Mouse (Mus musculus): ENCODE results near the gene Olfr1102. TPM values are rescaled to one million over a fixed set of nuclear protein-coding genes. Genes with fewer than 3 reads are reported as not detected.

The Olfr1102 gene
- not detected in 2 replicates for polyA plus RNA-seq (2015; fragmentation: Nextera tagmentation; extraction: Ambion mirVana)

- Histone ChIP-seq H3K4me2 (no peak within 1 kb of the TSS), H3K4me1 (no peaks in the 10 kb centered on the region), H3K4me3 (no peak within 1 kb of the TSS), H3K9me3 (no peaks in the 10 kb centered on the region), H3K27me3 (replicated peaks) (no peaks in the 10 kb centered on the region), H3K36me3 (replicated peaks) (no peaks in the 10 kb centered on the region), H3K9ac (no peak within 1 kb of the TSS), H3K27ac (no peak within 1 kb of the TSS)
- ATAC-seq (replicated peaks), result no peak
Measured at GRCm38 (mm10) chr2:86998098-86998497, at the start of gene Olfr1102. Olfr1102 (plus strand) TSS chr2:86998398.

- Histone ChIP-seq H3K4me1 (no peaks in the 10 kb centered on the region), H3K9me3 (no peaks in the 10 kb centered on the region), H3K4me3 (no peak within 1 kb of the TSS), H3K4me2 (no peak within 1 kb of the TSS), H3K9ac (no peak within 1 kb of the TSS), H3K27me3 (replicated peaks) (no peaks in the 10 kb centered on the region), H3K36me3 (replicated peaks) (no peaks in the 10 kb centered on the region), H3K27ac (no peak within 1 kb of the TSS)
- no peak for ATAC-seq (replicated peaks)
- WGBS, result 77% methylated on average over 1 of the region's 1 CpGs
Measured at GRCm38 (mm10) chr2:86960593-86960992, 37.6 kb upstream of the Olfr1102 start, which contains the start of gene Olfr1099. Olfr1099 (minus strand) TSS chr2:86960693.

GRCm38 (mm10) chr2:86979854-86980253 lies 18.3 kb upstream of the Olfr1102 start, which contains the start of gene Olfr1100:
Olfr1100 (minus strand) TSS chr2:86979954.
- H3K4me3 ChIP-seq, result no peak within 1 kb of the TSS
- 82% methylated on average over 3 of the region's 3 CpGs for WGBS

GRCm38 (mm10) chr2:86991121-86991520 lies 7.1 kb upstream of the Olfr1102 start, which contains the start of gene Olfr1101:
Olfr1101 (minus strand) TSS chr2:86991221.
- no peak for ATAC-seq (replicated peaks)
- H3K9ac ChIP-seq, result no peak within 1 kb of the TSS
- no peak within 1 kb of the TSS for H3K4me2 ChIP-seq
- no peak within 1 kb of the TSS for H3K4me3 ChIP-seq
- no peaks in the 10 kb centered on the region for H3K4me1 ChIP-seq
- no peak within 1 kb of the TSS for H3K27ac ChIP-seq
- H3K36me3 ChIP-seq (replicated peaks), result no peaks in the 10 kb centered on the region
- no peaks in the 10 kb centered on the region for H3K9me3 ChIP-seq
- 86% methylated on average over 3 of the region's 3 CpGs for WGBS
- H3K27me3 ChIP-seq (replicated peaks), result no peaks in the 10 kb centered on the region

More at GRCm38 (mm10) chr2:86979854-86980253, 18.3 kb upstream of the Olfr1102 start, which contains the start of gene Olfr1100:
- Histone ChIP-seq H3K9ac (no peak within 1 kb of the TSS), H3K36me3 (replicated peaks) (no peaks in the 10 kb centered on the region), H3K4me2 (no peak within 1 kb of the TSS), H3K9me3 (no peaks in the 10 kb centered on the region), H3K4me1 (no peaks in the 10 kb centered on the region), H3K27me3 (replicated peaks) (no peaks in the 10 kb centered on the region), H3K27ac (no peak within 1 kb of the TSS)
- ATAC-seq (replicated peaks), result no peak

GRCm38 (mm10) chr2:87026980-87027379 lies 28.8 kb downstream of the Olfr1102 start, which contains the start of gene Olfr1104:
Olfr1104 (minus strand) TSS chr2:87027080.
- no peaks in the 10 kb centered on the region for H3K4me1 ChIP-seq
- H3K4me2 ChIP-seq, result no peak within 1 kb of the TSS
- no peak within 1 kb of the TSS for H3K4me3 ChIP-seq
- no peak within 1 kb of the TSS for H3K9ac ChIP-seq
- H3K9me3 ChIP-seq, result no peaks in the 10 kb centered on the region; the same call in 1 of the 2 replicates
- WGBS, result 86% methylated on average over 1 of the region's 1 CpGs
- no peaks in the 10 kb centered on the region for H3K27me3 ChIP-seq (replicated peaks)
- no peak for ATAC-seq (replicated peaks)
- no peak within 1 kb of the TSS for H3K27ac ChIP-seq
- H3K36me3 ChIP-seq (replicated peaks), result no peaks in the 10 kb centered on the region

- Histone ChIP-seq H3K9ac (no peak within 1 kb of the TSS), H3K36me3 (replicated peaks) (no peaks in the 10 kb centered on the region), H3K4me3 (no peak within 1 kb of the TSS), H3K9me3 (no peaks in the 10 kb centered on the region), H3K4me1 (no peaks in the 10 kb centered on the region), H3K4me2 (no peak within 1 kb of the TSS), H3K27ac (no peak within 1 kb of the TSS), H3K27me3 (replicated peaks) (no peaks in the 10 kb centered on the region)
- no peak for ATAC-seq (replicated peaks)
Measured at GRCm38 (mm10) chr2:87036431-87036830, 38.2 kb downstream of the Olfr1102 start, which contains the start of gene Olfr1105. Olfr1105 (minus strand) TSS chr2:87036531.

GRCm38 (mm10) chr2:87052173-87052572 lies 54.0 kb downstream of the Olfr1102 start, which contains the start of gene Olfr1106:
Olfr1106 (minus strand) TSS chr2:87052273.
- H3K4me2 ChIP-seq, result no peak within 1 kb of the TSS
- H3K4me1 ChIP-seq, result no peaks in the 10 kb centered on the region
- no peaks in the 10 kb centered on the region for H3K36me3 ChIP-seq (replicated peaks)
- H3K9me3 ChIP-seq, result no peaks in the 10 kb centered on the region
- H3K27ac ChIP-seq, result no peak within 1 kb of the TSS
- no peak for ATAC-seq (replicated peaks)
- 83% methylated on average over 1 of the region's 1 CpGs for WGBS
- H3K27me3 ChIP-seq (replicated peaks), result no peaks in the 10 kb centered on the region
- H3K4me3 ChIP-seq, result no peak within 1 kb of the TSS
- no peak within 1 kb of the TSS for H3K9ac ChIP-seq

Other genes with a start within 250 kb of the Olfr1102 start
- not detected in 2 replicates for gene Olfr1090, start 239.4 kb upstream of the Olfr1102 start, polyA plus RNA-seq (2015; fragmentation: Nextera tagmentation; extraction: Ambion mirVana)
- not detected in 2 replicates for gene Olfr1093, start 215.9 kb upstream of the Olfr1102 start, polyA plus RNA-seq (2015; fragmentation: Nextera tagmentation; extraction: Ambion mirVana)
- gene Olfr141, start 188.4 kb upstream of the Olfr1102 start, polyA plus RNA-seq (2015; fragmentation: Nextera tagmentation; extraction: Ambion mirVana), result not detected in 2 replicates
- gene Olfr1094, start 173.7 kb upstream of the Olfr1102 start, polyA plus RNA-seq (2015; fragmentation: Nextera tagmentation; extraction: Ambion mirVana), result not detected in 2 replicates
- gene Olfr1095, start 146.7 kb upstream of the Olfr1102 start, polyA plus RNA-seq (2015; fragmentation: Nextera tagmentation; extraction: Ambion mirVana), result not detected in 2 replicates
- gene Gm13723, start 123.6 kb upstream of the Olfr1102 start, polyA plus RNA-seq (2015; fragmentation: Nextera tagmentation; extraction: Ambion mirVana), result not detected in 2 replicates
- gene Olfr1097, start 106.2 kb upstream of the Olfr1102 start, polyA plus RNA-seq (2015; fragmentation: Nextera tagmentation; extraction: Ambion mirVana), result not detected in 2 replicates
- gene Olfr1098, start 73.9 kb upstream of the Olfr1102 start, polyA plus RNA-seq (2015; fragmentation: Nextera tagmentation; extraction: Ambion mirVana), result not detected in 2 replicates
- not detected in 2 replicates for gene Olfr1099, start 37.7 kb upstream of the Olfr1102 start, polyA plus RNA-seq (2015; fragmentation: Nextera tagmentation; extraction: Ambion mirVana)
- not detected in 2 replicates for gene Olfr1100, start 18.4 kb upstream of the Olfr1102 start, polyA plus RNA-seq (2015; fragmentation: Nextera tagmentation; extraction: Ambion mirVana)
- not detected in 2 replicates for gene Olfr1101, start 7.2 kb upstream of the Olfr1102 start, polyA plus RNA-seq (2015; fragmentation: Nextera tagmentation; extraction: Ambion mirVana)
- not detected in 2 replicates for gene Olfr1104, start 28.7 kb downstream of the Olfr1102 start, polyA plus RNA-seq (2015; fragmentation: Nextera tagmentation; extraction: Ambion mirVana)
- not detected in 2 replicates for gene Olfr1105, start 38.1 kb downstream of the Olfr1102 start, polyA plus RNA-seq (2015; fragmentation: Nextera tagmentation; extraction: Ambion mirVana)
- not detected in 2 replicates for gene Olfr1106, start 53.9 kb downstream of the Olfr1102 start, polyA plus RNA-seq (2015; fragmentation: Nextera tagmentation; extraction: Ambion mirVana)
- gene Olfr1107, start 77.4 kb downstream of the Olfr1102 start, polyA plus RNA-seq (2015; fragmentation: Nextera tagmentation; extraction: Ambion mirVana), result not detected in 2 replicates
- gene Olfr1109, start 97.6 kb downstream of the Olfr1102 start, polyA plus RNA-seq (2015; fragmentation: Nextera tagmentation; extraction: Ambion mirVana), result not detected in 2 replicates
- not detected in 2 replicates for gene Olfr259, start 116.2 kb downstream of the Olfr1102 start, polyA plus RNA-seq (2015; fragmentation: Nextera tagmentation; extraction: Ambion mirVana)
- not detected in 2 replicates for gene Olfr1110, start 141.9 kb downstream of the Olfr1102 start, polyA plus RNA-seq (2015; fragmentation: Nextera tagmentation; extraction: Ambion mirVana)
- gene Olfr1111, start 154.2 kb downstream of the Olfr1102 start, polyA plus RNA-seq (2015; fragmentation: Nextera tagmentation; extraction: Ambion mirVana), result not detected in 2 replicates
- gene Olfr1112, start 189.4 kb downstream of the Olfr1102 start, polyA plus RNA-seq (2015; fragmentation: Nextera tagmentation; extraction: Ambion mirVana), result not detected in 2 replicates
- gene Olfr1113, start 210.6 kb downstream of the Olfr1102 start, polyA plus RNA-seq (2015; fragmentation: Nextera tagmentation; extraction: Ambion mirVana), result not detected in 2 replicates
- not detected in 2 replicates for gene Olfr1115, start 249.6 kb downstream of the Olfr1102 start, polyA plus RNA-seq (2015; fragmentation: Nextera tagmentation; extraction: Ambion mirVana)

Measured in midbrain, embryonic 15.5 days (tissue).